Mouse (Mus musculus): ENCODE measurements around the gene Gm11037. TPM values are rescaled to one million over a fixed set of nuclear protein-coding genes. Genes with fewer than 3 reads are reported as not detected.

The Gm11037 gene
- not detected in 2 replicates for polyA plus RNA-seq (2014; fragmentation: Nextera tagmentation; extraction: Ambion mirVana)

GRCm38 (mm10) chr2:131132930-131133547 lies at the start of gene Gm11037:
Gm11037 (plus strand) TSS chr2:131133497.
- Histone ChIP-seq H3K36me3 (ENCODE audit: insufficient read depth) (peaks cover 24% of the 10 kb centered on the region), H3K4me1 (ENCODE audit: insufficient read depth) (no peaks in the 10 kb centered on the region; the same call in none of the 2 replicates), H3K27me3 (ENCODE audit: insufficient read depth, low read length) (no peaks in the 10 kb centered on the region), H3K9ac (no peak within 1 kb of the TSS), H3K4me3 (ENCODE audit: low read depth, low read length) (no peak within 1 kb of the TSS), H3K9me3 (ENCODE audit: low read depth, low read length) (no peaks in the 10 kb centered on the region), H3K4me2 (no peak within 1 kb of the TSS), H3K27ac (ENCODE audit: low read depth) (0 out of 2 replicates have a peak within 1 kb of the TSS, but pooled peaks have one; percentile 47)
- no peak for DNase-seq
- 76% methylated on average over 9 of the region's 9 CpGs for WGBS
- no peak for TF ChIP-seq CTCF (IDR thresholded peaks at IDR 0.05; ENCODE audit: low read depth)
- no peak for ATAC-seq (ENCODE audit: insufficient read depth)

GRCm38 (mm10) chr2:131084206-131084605 lies 49.1 kb upstream of the Gm11037 start:
- H3K27ac ChIP-seq (ENCODE audit: low read depth), result no peak overlapping the region
- no peaks in the 10 kb centered on the region for H3K9me3 ChIP-seq (ENCODE audit: low read depth, low read length)
- no peaks in the 10 kb centered on the region for H3K36me3 ChIP-seq (ENCODE audit: insufficient read depth)
- no peaks in the 10 kb centered on the region for H3K4me1 ChIP-seq (ENCODE audit: insufficient read depth)
- no peak overlapping the region for H3K4me3 ChIP-seq (ENCODE audit: low read depth, low read length)
- no peak for TF ChIP-seq CTCF (IDR thresholded peaks at IDR 0.05; ENCODE audit: low read depth)
- no peak overlapping the region for H3K9ac ChIP-seq
- 82% methylated on average over 4 of the region's 4 CpGs for WGBS
- ATAC-seq (ENCODE audit: insufficient read depth) (no peak), DNase-seq (no peak)
- no peaks in the 10 kb centered on the region for H3K27me3 ChIP-seq (ENCODE audit: insufficient read depth, low read length)
- H3K4me2 ChIP-seq, result no peak overlapping the region

- Histone ChIP-seq H3K4me1 (ENCODE audit: insufficient read depth) (no peaks in the 10 kb centered on the region), H3K4me3 (ENCODE audit: low read depth, low read length) (no peak within 1 kb of the TSS), H3K27me3 (ENCODE audit: insufficient read depth, low read length) (no peaks in the 10 kb centered on the region), H3K27ac (ENCODE audit: low read depth) (no peak within 1 kb of the TSS), H3K36me3 (ENCODE audit: insufficient read depth) (no peaks in the 10 kb centered on the region), H3K9ac (no peak within 1 kb of the TSS), H3K9me3 (ENCODE audit: low read depth, low read length) (no peaks in the 10 kb centered on the region), H3K4me2 (no peak within 1 kb of the TSS)
- no peak for TF ChIP-seq CTCF (IDR thresholded peaks at IDR 0.05; ENCODE audit: low read depth)
- ATAC-seq (ENCODE audit: insufficient read depth) (no peak), DNase-seq (no peak)
- 79% methylated on average over 11 of the region's 11 CpGs for WGBS
These were observed 46.5 kb upstream of the Gm11037 start, which contains the start of gene Siglec1 for GRCm38 (mm10) chr2:131086667-131087390. Siglec1 (minus strand) TSS chr2:131086765.

GRCm38 (mm10) chr2:131088581-131088980 lies 44.7 kb upstream of the Gm11037 start:
- Histone ChIP-seq H3K9ac (no peak overlapping the region), H3K36me3 (ENCODE audit: insufficient read depth) (no peaks in the 10 kb centered on the region), H3K4me3 (ENCODE audit: low read depth, low read length) (no peak overlapping the region), H3K4me1 (ENCODE audit: insufficient read depth) (no peaks in the 10 kb centered on the region), H3K4me2 (no peak overlapping the region), H3K27me3 (ENCODE audit: insufficient read depth, low read length) (no peaks in the 10 kb centered on the region), H3K27ac (ENCODE audit: low read depth) (no peak overlapping the region), H3K9me3 (ENCODE audit: low read depth, low read length) (no peaks in the 10 kb centered on the region)
- ATAC-seq (ENCODE audit: insufficient read depth), result no peak
- no peak for TF ChIP-seq CTCF (IDR thresholded peaks at IDR 0.05; ENCODE audit: low read depth)
- DNase-seq, result peak; percentile 18
- WGBS, result 64% methylated on average over 4 of the region's 4 CpGs

GRCm38 (mm10) chr2:131089634-131090033 lies 43.7 kb upstream of the Gm11037 start:
- Histone ChIP-seq H3K9me3 (ENCODE audit: low read depth, low read length) (no peaks in the 10 kb centered on the region), H3K9ac (no peak overlapping the region), H3K4me1 (ENCODE audit: insufficient read depth) (no peaks in the 10 kb centered on the region), H3K4me2 (no peak overlapping the region), H3K27ac (ENCODE audit: low read depth) (no peak overlapping the region), H3K36me3 (ENCODE audit: insufficient read depth) (no peaks in the 10 kb centered on the region), H3K4me3 (ENCODE audit: low read depth, low read length) (no peak overlapping the region), H3K27me3 (ENCODE audit: insufficient read depth, low read length) (no peaks in the 10 kb centered on the region)
- 96% methylated on average over 1 of the region's 1 CpGs for WGBS
- DNase-seq, result no peak
- no peak for TF ChIP-seq CTCF (IDR thresholded peaks at IDR 0.05; ENCODE audit: low read depth)
- ATAC-seq (ENCODE audit: insufficient read depth), result no peak

GRCm38 (mm10) chr2:131090852-131091251 lies 42.4 kb upstream of the Gm11037 start:
- H3K27me3 ChIP-seq (ENCODE audit: insufficient read depth, low read length), result no peaks in the 10 kb centered on the region
- no peaks in the 10 kb centered on the region for H3K9me3 ChIP-seq (ENCODE audit: low read depth, low read length)
- WGBS, result 64% methylated on average over 3 of the region's 3 CpGs
- TF ChIP-seq CTCF (IDR thresholded peaks at IDR 0.05; ENCODE audit: low read depth), result no peak
- H3K9ac ChIP-seq, result no peak overlapping the region
- no peak for DNase-seq
- H3K4me1 ChIP-seq (ENCODE audit: insufficient read depth), result no peaks in the 10 kb centered on the region
- H3K27ac ChIP-seq (ENCODE audit: low read depth), result no peak overlapping the region
- ATAC-seq (ENCODE audit: insufficient read depth), result no peak
- no peaks in the 10 kb centered on the region for H3K36me3 ChIP-seq (ENCODE audit: insufficient read depth)
- H3K4me3 ChIP-seq (ENCODE audit: low read depth, low read length), result no peak overlapping the region
- H3K4me2 ChIP-seq, result no peak overlapping the region

- Histone ChIP-seq H3K4me2 (no peak overlapping the region), H3K9me3 (ENCODE audit: low read depth, low read length) (no peaks in the 10 kb centered on the region), H3K36me3 (ENCODE audit: insufficient read depth) (no peaks in the 10 kb centered on the region), H3K9ac (no peak overlapping the region), H3K4me1 (ENCODE audit: insufficient read depth) (no peaks in the 10 kb centered on the region), H3K4me3 (ENCODE audit: low read depth, low read length) (no peak overlapping the region), H3K27ac (ENCODE audit: low read depth) (no peak overlapping the region), H3K27me3 (ENCODE audit: insufficient read depth, low read length) (no peaks in the 10 kb centered on the region)
- no peak for DNase-seq
- 85% methylated on average over 5 of the region's 5 CpGs for WGBS
- no peak for TF ChIP-seq CTCF (IDR thresholded peaks at IDR 0.05; ENCODE audit: low read depth)
- no peak for ATAC-seq (ENCODE audit: insufficient read depth)
These were observed 39.7 kb upstream of the Gm11037 start for GRCm38 (mm10) chr2:131093577-131093976.

Measured in lung, embryonic 14.5 days (tissue).